Mouse (Mus musculus): ENCODE measurements around the gene Ago1. TPM values are rescaled to one million over a fixed set of nuclear protein-coding genes. Genes with fewer than 3 reads are reported as not detected.

The Ago1 gene
- total RNA-seq (2014; rRNA removed) (36.3 and 49.8 TPM in 2 replicates), polyA plus RNA-seq (2015; fragmentation: Nextera tagmentation; extraction: Ambion mirVana) (5.0 and 6.4 TPM in 2 replicates)

- Histone ChIP-seq H3K4me2 (ENCODE audit: low read depth, low read length, poor library complexity, severe bottlenecking) (peak within 1 kb of the TSS; percentile 64), H3K27ac (ENCODE audit: low read depth, low read length) (peak within 1 kb of the TSS; percentile 94), H3K36me3 (ENCODE audit: insufficient read depth, low read length) (no peaks in the 10 kb centered on the region), H3K27me3 (ENCODE audit: insufficient read depth, low read length) (no peaks in the 10 kb centered on the region), H3K9ac (replicated peaks; ENCODE audit: low read length, poor library complexity, severe bottlenecking) (peak within 1 kb of the TSS; percentile 93), H3K4me1 (ENCODE audit: insufficient read depth, low read length) (peaks cover 12% of the 10 kb centered on the region), H3K4me3 (ENCODE audit: low read depth, low read length) (peak within 1 kb of the TSS; percentile 72), H3K9me3 (ENCODE audit: low read length) (no peaks in the 10 kb centered on the region)
- peak; percentile 92 for ATAC-seq (ENCODE audit: low FRiP score)
- peak; percentile 97 for DNase-seq (ENCODE audit: low spot score)
- TF ChIP-seq CTCF (IDR thresholded peaks at IDR 0.05) = peak; percentile 96
- under 1% methylated on average over 48 of the region's 55 CpGs for WGBS
These were observed at the start of gene Ago1 for GRCm38 (mm10) chr4:126468285-126468901. Ago1 (minus strand) TSS chr4:126468583.

- peaks cover 56% of the 10 kb centered on the region for H3K36me3 ChIP-seq (ENCODE audit: insufficient read depth, low read length)
- H3K9ac ChIP-seq (replicated peaks; ENCODE audit: low read length, poor library complexity, severe bottlenecking) = no peak overlapping the region
- TF ChIP-seq CTCF (IDR thresholded peaks at IDR 0.05) = no peak
- H3K27ac ChIP-seq (ENCODE audit: low read depth, low read length) = no peak overlapping the region
- no peaks in the 10 kb centered on the region for H3K27me3 ChIP-seq (ENCODE audit: insufficient read depth, low read length)
- no peak overlapping the region for H3K4me3 ChIP-seq (ENCODE audit: low read depth, low read length)
- H3K9me3 ChIP-seq (ENCODE audit: low read length) = no peaks in the 10 kb centered on the region
- H3K4me2 ChIP-seq (ENCODE audit: low read depth, low read length, poor library complexity, severe bottlenecking) = no peak overlapping the region
- ATAC-seq (ENCODE audit: low FRiP score) (no peak), DNase-seq (ENCODE audit: low spot score) (no peak)
- H3K4me1 ChIP-seq (ENCODE audit: insufficient read depth, low read length) = no peaks in the 10 kb centered on the region
- 90% methylated on average over 6 of the region's 6 CpGs for WGBS
These were observed 44.1 kb upstream of the Ago1 start for GRCm38 (mm10) chr4:126512308-126513066.

- H3K4me2 ChIP-seq (ENCODE audit: low read depth, low read length, poor library complexity, severe bottlenecking) = no peak overlapping the region
- H3K9me3 ChIP-seq (ENCODE audit: low read length) = no peaks in the 10 kb centered on the region
- no peak overlapping the region for H3K9ac ChIP-seq (replicated peaks; ENCODE audit: low read length, poor library complexity, severe bottlenecking)
- H3K4me3 ChIP-seq (ENCODE audit: low read depth, low read length) = no peak overlapping the region
- DNase-seq (ENCODE audit: low spot score) (no peak), ATAC-seq (ENCODE audit: low FRiP score) (no peak)
- no peak overlapping the region for H3K27ac ChIP-seq (ENCODE audit: low read depth, low read length)
- TF ChIP-seq CTCF (IDR thresholded peaks at IDR 0.05) = no peak
- no peaks in the 10 kb centered on the region for H3K4me1 ChIP-seq (ENCODE audit: insufficient read depth, low read length)
- no peaks in the 10 kb centered on the region for H3K27me3 ChIP-seq (ENCODE audit: insufficient read depth, low read length)
- WGBS = 87% methylated on average over 5 of the region's 5 CpGs
- peaks cover 60% of the 10 kb centered on the region for H3K36me3 ChIP-seq (ENCODE audit: insufficient read depth, low read length)
These were observed 42.6 kb upstream of the Ago1 start for GRCm38 (mm10) chr4:126511013-126511412.

GRCm38 (mm10) chr4:126509072-126509471 is 40.7 kb upstream of the Ago1 start:
- H3K9ac ChIP-seq (replicated peaks; ENCODE audit: low read length, poor library complexity, severe bottlenecking) = no peak overlapping the region
- no peak for TF ChIP-seq CTCF (IDR thresholded peaks at IDR 0.05)
- no peak overlapping the region for H3K4me3 ChIP-seq (ENCODE audit: low read depth, low read length)
- no peak overlapping the region for H3K27ac ChIP-seq (ENCODE audit: low read depth, low read length)
- H3K4me1 ChIP-seq (ENCODE audit: insufficient read depth, low read length) = no peaks in the 10 kb centered on the region
- H3K4me2 ChIP-seq (ENCODE audit: low read depth, low read length, poor library complexity, severe bottlenecking) = no peak overlapping the region
- H3K36me3 ChIP-seq (ENCODE audit: insufficient read depth, low read length) = peaks cover 73% of the 10 kb centered on the region
- DNase-seq (ENCODE audit: low spot score) (no peak), ATAC-seq (ENCODE audit: low FRiP score) (no peak)
- no peaks in the 10 kb centered on the region for H3K27me3 ChIP-seq (ENCODE audit: insufficient read depth, low read length)
- 100% methylated on average over 2 of the region's 2 CpGs for WGBS
- H3K9me3 ChIP-seq (ENCODE audit: low read length) = no peaks in the 10 kb centered on the region

- Histone ChIP-seq H3K4me2 (ENCODE audit: low read depth, low read length, poor library complexity, severe bottlenecking) (no peak overlapping the region), H3K9me3 (ENCODE audit: low read length) (no peaks in the 10 kb centered on the region), H3K4me3 (ENCODE audit: low read depth, low read length) (no peak overlapping the region), H3K27ac (ENCODE audit: low read depth, low read length) (no peak overlapping the region), H3K36me3 (ENCODE audit: insufficient read depth, low read length) (peaks cover 72% of the 10 kb centered on the region), H3K27me3 (ENCODE audit: insufficient read depth, low read length) (no peaks in the 10 kb centered on the region), H3K9ac (replicated peaks; ENCODE audit: low read length, poor library complexity, severe bottlenecking) (no peak overlapping the region), H3K4me1 (ENCODE audit: insufficient read depth, low read length) (no peaks in the 10 kb centered on the region)
- DNase-seq (ENCODE audit: low spot score) (no peak), ATAC-seq (ENCODE audit: low FRiP score) (no peak)
- no peak for TF ChIP-seq CTCF (IDR thresholded peaks at IDR 0.05)
- 78% methylated on average over 14 of the region's 14 CpGs for WGBS
These were observed 39.9 kb upstream of the Ago1 start for GRCm38 (mm10) chr4:126508110-126508899.
